ENCODE assay signal across 10 mouse cellular contexts in the genomic region with DNA sequence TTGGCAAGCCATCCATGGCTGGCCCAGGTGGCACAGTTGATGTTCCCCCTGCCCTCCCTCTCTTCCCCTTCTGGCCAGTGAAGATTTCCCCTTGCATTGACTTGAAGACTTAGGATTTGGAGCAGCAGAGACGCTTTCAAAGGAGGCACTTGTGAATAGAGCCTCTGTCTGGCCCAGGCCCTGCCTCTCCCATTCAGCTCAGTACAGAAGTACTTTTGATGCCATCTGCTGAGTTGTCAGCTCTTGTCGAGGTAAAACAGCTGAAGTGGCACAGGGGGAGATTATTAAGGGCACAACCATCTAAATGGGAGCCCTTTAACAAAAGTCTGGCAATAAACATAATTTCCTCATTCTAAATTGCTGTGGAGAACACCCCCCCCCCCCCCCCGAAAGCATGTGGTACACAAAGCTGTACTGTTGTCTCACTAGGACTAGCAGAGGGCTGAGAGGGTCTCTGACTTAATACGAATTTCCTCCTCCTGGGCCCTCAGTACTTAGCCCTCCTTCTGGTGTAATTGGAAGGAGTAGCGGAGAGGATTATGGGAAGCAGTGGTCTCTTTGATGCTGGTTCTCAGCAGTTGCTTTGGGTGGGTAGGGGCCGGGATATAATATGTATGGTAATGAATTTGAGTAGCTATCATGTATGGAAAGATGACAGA. TPM values are rescaled to one million over a fixed set of nuclear protein-coding genes. Genes with fewer than 3 reads are reported as not detected.
DNase-seq lines count a peak whose midpoint lies in the region; ATAC-seq and TF ChIP-seq lines count a peak whose summit lies in the region.
"Had no signal": no experiment of that assay in that cellular context is flagged by ENCODE, and none has a peak within 500 bp of the region (broad histone marks: within the 10 kb centered on the region; RNA-seq: fewer than 3 reads in every experiment).

No protein-coding gene starts in this region.

- intact Hi-C loops in left cerebral cortex, adult 2 months (cut with DNase I): no loop called here

- WGBS in embryonic facial prominence, embryonic 14.5 days: 36% methylated on average over 5 of the region's 6 CpGs
- WGBS in neural tube, embryonic 13.5 days: 23% methylated on average over 6 of the region's 6 CpGs

- peaks cover 83% of the 10 kb centered on the region for H3K4me1 ChIP-seq in embryonic facial prominence, embryonic 14.5 days (ENCODE audit: control insufficient read depth, insufficient read depth, low read length)
- peaks cover 97% of the 10 kb centered on the region for H3K4me1 ChIP-seq in neural tube, embryonic 13.5 days (replicated peaks)

- H3K36me3 ChIP-seq in embryonic facial prominence, embryonic 14.5 days (ENCODE audit: control insufficient read depth, insufficient read depth, low read length): no peaks in the 10 kb centered on the region
- H3K36me3 ChIP-seq in neural tube, embryonic 13.5 days: no peaks in the 10 kb centered on the region
- H3K36me3 ChIP-seq: G1E; liver, embryonic 15.5 days had no signal

- ATAC-seq in embryonic facial prominence, embryonic 14.5 days (ENCODE audit: low read depth): peak; percentile 66
- ATAC-seq in neural tube, embryonic 13.5 days (ENCODE audit: low read depth): peak; percentile 78

- H3K27ac ChIP-seq in left cerebral cortex, adult 2 months: peak overlapping the region; percentile 80
- H3K27ac ChIP-seq in embryonic facial prominence, embryonic 14.5 days (replicated peaks; ENCODE audit: low read depth, low read length): peak overlapping the region; percentile 45
- peak overlapping the region; percentile 85 for H3K27ac ChIP-seq in neural tube, embryonic 13.5 days (replicated peaks)
- H3K27ac ChIP-seq: liver, embryonic 15.5 days had no signal

- DNase-seq in left cerebral cortex, adult 2 months (ENCODE audit: extremely low spot score in 1 of 2, low spot score in 2 of 2): no peak
- DNase-seq in left cerebral cortex, adult 18-20 months (ENCODE audit: low spot score in 2 of 2): no peak
- peak; percentile 71 for DNase-seq in embryonic facial prominence, embryonic 14.5 days (ENCODE audit: low spot score)
- peak; percentile 60 to 74 for DNase-seq in layer of hippocampus, adult 8-10 months (ENCODE audit: low spot score in 2 of 2)
- DNase-seq in gastrocnemius, postnatal 25 days: no peak
- DNase-seq in gastrocnemius, postnatal 10 days: no peak
- no peak for DNase-seq in frontal cortex, adult 2 months (ENCODE audit: extremely low spot score in 1 of 2, low spot score in 1 of 2)

- TF ChIP-seq CTCF in left cerebral cortex, adult 2 months (IDR thresholded peaks at IDR 0.05): no peak

- H3K9ac ChIP-seq in embryonic facial prominence, embryonic 14.5 days (ENCODE audit: low read depth, low read length): no peak overlapping the region
- H3K9ac ChIP-seq in neural tube, embryonic 13.5 days: peak overlapping the region; percentile 32; the same call in 1 of the 2 replicates
- H3K9ac ChIP-seq: liver, embryonic 15.5 days had no signal

- no peak overlapping the region for H3K4me2 ChIP-seq in embryonic facial prominence, embryonic 14.5 days (ENCODE audit: low read depth, low read length)
- 0 out of 2 replicates have a peak overlapping the region, but pooled peaks have one; percentile 15 for H3K4me2 ChIP-seq in neural tube, embryonic 13.5 days
- H3K4me2 ChIP-seq: liver, embryonic 15.5 days had no signal

- H3K9me3 ChIP-seq in embryonic facial prominence, embryonic 14.5 days (ENCODE audit: control insufficient read depth, low read length): no peaks in the 10 kb centered on the region
- no peaks in the 10 kb centered on the region for H3K9me3 ChIP-seq in neural tube, embryonic 13.5 days
- H3K9me3 ChIP-seq: G1E; liver, embryonic 15.5 days had no signal

- H3K27me3 ChIP-seq in embryonic facial prominence, embryonic 14.5 days (replicated peaks; ENCODE audit: control insufficient read depth, insufficient read depth, low read length): no peaks in the 10 kb centered on the region
- no peaks in the 10 kb centered on the region for H3K27me3 ChIP-seq in neural tube, embryonic 13.5 days
- H3K27me3 ChIP-seq: liver, embryonic 15.5 days had no signal

- H3K4me3 ChIP-seq in left cerebral cortex, adult 2 months: no peak overlapping the region
- no peak overlapping the region for H3K4me3 ChIP-seq in embryonic facial prominence, embryonic 14.5 days (ENCODE audit: low read depth, low read length)
- no peak overlapping the region for H3K4me3 ChIP-seq in neural tube, embryonic 13.5 days
- H3K4me3 ChIP-seq: liver, embryonic 15.5 days had no signal

RNA-seq across cellular contexts. Expression of gene Map4k4, which starts 47.1 kb away (rescaled TPM):
- total RNA-seq in left cerebral cortex, adult 2 months (2021): 100 to 1,000 TPM in 1 of 2 experiments, 10 to 100 TPM in 1; 98.8 to 114 TPM
- 10 to 100 TPM; 87.1 to 95.0 TPM for total RNA-seq in left cerebral cortex, adult 18-20 months (2021)
- polyA plus RNA-seq in embryonic facial prominence, embryonic 14.5 days (2014; fragmentation: Nextera tagmentation; extraction: Ambion mirVana): 27.8 and 32.4 TPM in 2 replicates
- total RNA-seq in layer of hippocampus, adult 8-10 months (2022): 100 to 1,000 TPM; 127 to 159 (median 152) TPM
- 49.0 and 56.3 TPM in 2 replicates for polyA plus RNA-seq in neural tube, embryonic 13.5 days (2015; fragmentation: Nextera tagmentation; extraction: Ambion mirVana)
- 10 to 100 TPM; 32.6 to 36.0 TPM for total RNA-seq in gastrocnemius, postnatal 25 days (2021)
- total RNA-seq in gastrocnemius, postnatal 10 days (2021): 100 to 1,000 TPM in 1 of 2 experiments, 10 to 100 TPM in 1; 87.8 to 121 TPM
- 133 TPM in 2 replicates for polyA plus RNA-seq in frontal cortex, adult 2 months (2012; rRNA removed)

Comparison
In these comparisons a context has a peak if more than half of its experiments do, and no peak if none do; other contexts are left out.
1. DNase-seq: peak in embryonic facial prominence, embryonic 14.5 days (single experiment) and layer of hippocampus, adult 8-10 months (2 of 2); none in left cerebral cortex, adult 2 months (0 of 2), left cerebral cortex, adult 18-20 months (0 of 2), gastrocnemius, postnatal 25 days (single experiment), gastrocnemius, postnatal 10 days (single experiment) and frontal cortex, adult 2 months (0 of 2).
2. Peak in every context shown above with its lines, with median percentiles within 50 percentile points of each other: H3K27ac ChIP-seq.